Mouse (Mus musculus) activated CD4-positive, CD25-positive, alpha-beta regulatory T cell, adult 4 months (primary cell): ENCODE measurements around the gene Ilkap. TPM values are rescaled to one million over a fixed set of nuclear protein-coding genes. Genes with fewer than 3 reads are reported as not detected.
A peak's percentile ranks its signal among the peaks of the same experiment; 100 is the strongest.

Experiments
- ATAC-seq: one replicate; pipeline ENCODE4 v1.8.0; 2017
- polyA plus RNA-seq, 2 experiments: library from polyadenylated mRNA; unstranded; fragments of 100-300 nt; shearing (Covaris generic); gene quantifications; one replicate each; pipeline ENCODE4 v1.2.1; 2017

Gene Ilkap
- polyA plus RNA-seq, 2 experiments from 2014 or later, result 37.7 to 41.9 TPM

DNA sequence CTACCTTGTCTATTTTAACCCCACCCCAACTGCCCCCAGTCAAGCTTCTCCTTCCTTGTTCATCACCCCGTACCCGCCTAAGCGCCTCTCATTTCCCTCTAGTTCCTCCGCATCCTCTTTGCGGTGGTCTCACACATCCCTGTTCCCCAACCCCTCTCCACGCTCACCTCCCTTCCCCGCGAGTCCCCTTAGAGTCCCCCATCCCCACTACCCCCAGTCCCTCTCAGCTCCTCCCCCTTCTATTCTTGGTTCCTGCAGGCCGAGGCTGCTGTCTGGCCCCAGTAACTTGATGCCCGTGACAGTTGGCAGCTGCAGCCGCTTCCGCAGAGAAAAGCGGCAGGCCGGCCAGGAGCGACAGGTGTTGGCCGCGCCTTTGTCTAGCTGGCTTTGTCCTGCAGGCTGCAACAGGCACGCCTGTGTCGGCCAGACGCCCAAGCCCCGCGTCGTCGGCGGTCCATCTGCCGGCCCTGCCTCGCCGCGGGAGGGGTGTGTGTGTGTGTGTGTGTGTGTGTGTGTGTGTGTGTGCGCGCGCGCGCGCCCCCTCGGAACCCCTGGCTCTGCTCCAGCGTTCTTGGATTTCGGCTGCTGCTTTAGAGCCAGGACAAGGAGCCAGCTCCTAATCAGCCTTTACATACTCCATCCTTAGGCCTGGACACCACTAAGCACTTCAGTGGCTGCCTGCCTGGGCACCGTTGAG lies 15.4 kb upstream of the Ilkap start, which contains the start of gene Hes6:
TSS of gene Hes6 (minus strand) at position 141 of the 697 bp plus-strand sequence.
- ATAC-seq, result no peak

DNA sequence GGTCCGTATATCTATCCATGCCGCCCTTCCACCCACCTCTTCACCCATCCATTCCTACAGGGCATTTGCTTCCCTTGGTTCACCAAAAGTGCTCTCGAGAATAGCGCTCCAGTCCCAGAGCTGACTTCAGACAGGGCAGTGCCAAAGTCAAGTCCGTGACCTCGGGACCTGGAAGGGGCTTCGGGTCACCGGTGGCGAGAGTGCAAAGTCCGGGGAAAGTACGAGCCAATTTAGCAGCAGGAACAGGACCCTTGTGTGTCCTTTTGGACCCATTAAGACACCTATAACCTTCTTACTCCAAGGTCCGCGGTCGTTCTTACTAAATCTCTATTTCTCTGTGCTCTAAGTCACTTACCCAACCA lies 14.9 kb upstream of the Ilkap start:
- peak; percentile 21 for ATAC-seq

DNA sequence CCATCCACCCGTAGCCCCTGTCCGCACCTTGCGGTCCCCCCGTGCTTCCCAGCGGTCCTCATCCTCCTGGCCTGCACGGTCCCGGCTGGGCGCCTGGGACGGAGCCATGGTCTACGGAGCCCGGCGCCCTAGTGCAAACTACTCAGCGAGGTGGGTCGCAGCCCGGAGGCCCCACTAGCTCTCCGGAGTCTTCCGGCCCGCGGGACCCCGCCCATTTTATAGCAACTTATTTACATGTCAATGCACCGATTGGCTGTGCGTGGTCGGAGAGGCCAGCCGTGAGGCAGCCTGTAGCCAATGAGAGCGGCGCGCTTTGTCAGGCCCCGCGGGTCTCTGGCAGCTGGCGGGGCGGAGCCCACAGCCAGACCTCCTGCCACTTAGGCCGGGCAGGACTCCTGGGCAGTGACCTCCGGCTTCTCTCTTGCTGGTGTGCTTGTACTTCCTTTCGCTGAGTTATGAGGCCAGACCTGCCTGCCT lies 14.5 kb upstream of the Ilkap start:
- ATAC-seq, result peak; percentile 97

DNA sequence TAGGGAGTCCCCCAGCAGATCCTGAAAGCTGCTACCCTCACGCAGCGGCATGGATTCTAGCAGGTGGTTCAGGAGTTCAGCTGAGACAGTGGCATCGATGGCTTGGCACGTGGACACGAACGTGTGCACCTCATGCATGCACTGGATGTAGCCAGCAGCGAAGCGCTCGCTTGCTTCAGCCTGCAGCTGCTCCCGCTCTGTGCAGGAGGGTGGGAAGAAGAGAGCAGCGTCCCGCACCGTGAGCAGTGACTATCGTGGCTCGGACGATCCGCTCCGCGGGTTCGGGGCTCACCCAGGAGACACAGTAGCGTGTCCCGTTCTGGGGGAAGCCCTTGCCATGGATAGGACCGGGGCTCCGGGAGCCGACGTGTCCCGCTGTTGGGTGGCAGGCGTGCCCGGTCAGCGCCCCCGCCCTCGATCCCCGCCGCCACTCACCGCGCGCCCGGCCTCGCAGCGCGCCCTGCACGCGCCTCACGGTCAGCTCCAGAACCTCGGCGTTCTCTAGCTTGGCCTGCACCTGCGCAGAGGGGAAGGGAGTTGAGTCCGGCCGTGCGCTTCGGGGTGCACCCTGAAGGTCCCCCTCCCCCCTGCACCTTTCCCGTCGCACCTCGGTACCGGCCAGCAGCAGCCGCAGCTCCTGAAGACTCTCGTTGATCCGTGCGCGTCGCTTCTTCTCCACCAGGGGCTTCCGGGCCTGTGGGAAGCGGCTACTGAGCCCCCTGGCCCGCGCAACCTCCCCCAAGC lies 13.8 kb upstream of the Ilkap start:
- ATAC-seq, result peak; percentile 18

DNA sequence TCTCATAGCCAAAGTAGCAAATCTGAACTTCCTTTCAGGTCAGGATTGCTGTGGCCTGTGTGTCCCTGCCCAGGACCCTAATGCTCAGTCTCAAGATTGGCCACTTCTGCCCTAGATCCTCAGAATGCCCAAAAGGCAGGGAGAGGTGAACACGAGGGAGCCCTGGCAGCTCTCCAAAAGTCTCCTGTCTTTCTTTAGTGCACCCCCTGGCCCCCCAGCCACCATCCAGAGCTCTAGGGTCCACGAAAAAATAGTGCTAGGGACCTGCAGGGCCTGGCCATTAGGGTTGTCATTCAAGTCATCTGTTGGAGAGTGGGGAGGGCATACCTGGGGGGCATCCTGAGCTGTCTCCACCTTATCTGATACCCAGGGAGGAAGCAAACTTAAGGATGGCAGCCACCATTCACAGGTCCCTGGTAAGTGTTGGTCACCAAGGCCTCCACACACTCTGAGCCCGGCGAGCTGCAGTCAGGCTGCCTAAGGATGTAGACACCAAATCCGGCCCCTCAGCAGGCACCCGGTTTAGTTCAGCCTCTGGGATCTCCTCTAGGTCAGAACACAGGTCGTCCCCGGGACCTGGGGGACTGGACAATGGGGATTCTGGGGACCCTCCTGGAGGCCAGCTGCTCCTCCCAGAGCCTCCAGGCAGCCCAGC lies 13.1 kb upstream of the Ilkap start:
- no peak for ATAC-seq

DNA sequence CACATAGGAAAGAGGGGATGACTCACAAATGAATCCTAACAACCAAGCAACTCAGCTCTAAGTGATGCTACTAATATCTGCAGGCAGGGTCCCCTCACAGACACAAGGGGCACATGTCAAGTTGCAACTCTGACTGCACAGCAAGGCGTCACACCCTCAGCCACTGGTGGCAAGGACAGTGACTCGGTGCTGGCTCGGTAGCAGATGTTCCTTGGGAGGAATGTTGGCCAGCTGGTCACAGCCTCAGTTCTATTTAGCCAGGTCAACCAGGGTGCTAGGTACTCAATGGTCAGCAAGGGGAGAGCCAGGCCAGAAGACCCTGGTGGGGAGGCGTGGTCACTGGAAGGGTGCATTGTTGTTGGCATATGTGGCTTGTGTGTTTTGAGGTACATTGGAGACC lies 9.2 kb upstream of the Ilkap start:
- ATAC-seq, result no peak

DNA sequence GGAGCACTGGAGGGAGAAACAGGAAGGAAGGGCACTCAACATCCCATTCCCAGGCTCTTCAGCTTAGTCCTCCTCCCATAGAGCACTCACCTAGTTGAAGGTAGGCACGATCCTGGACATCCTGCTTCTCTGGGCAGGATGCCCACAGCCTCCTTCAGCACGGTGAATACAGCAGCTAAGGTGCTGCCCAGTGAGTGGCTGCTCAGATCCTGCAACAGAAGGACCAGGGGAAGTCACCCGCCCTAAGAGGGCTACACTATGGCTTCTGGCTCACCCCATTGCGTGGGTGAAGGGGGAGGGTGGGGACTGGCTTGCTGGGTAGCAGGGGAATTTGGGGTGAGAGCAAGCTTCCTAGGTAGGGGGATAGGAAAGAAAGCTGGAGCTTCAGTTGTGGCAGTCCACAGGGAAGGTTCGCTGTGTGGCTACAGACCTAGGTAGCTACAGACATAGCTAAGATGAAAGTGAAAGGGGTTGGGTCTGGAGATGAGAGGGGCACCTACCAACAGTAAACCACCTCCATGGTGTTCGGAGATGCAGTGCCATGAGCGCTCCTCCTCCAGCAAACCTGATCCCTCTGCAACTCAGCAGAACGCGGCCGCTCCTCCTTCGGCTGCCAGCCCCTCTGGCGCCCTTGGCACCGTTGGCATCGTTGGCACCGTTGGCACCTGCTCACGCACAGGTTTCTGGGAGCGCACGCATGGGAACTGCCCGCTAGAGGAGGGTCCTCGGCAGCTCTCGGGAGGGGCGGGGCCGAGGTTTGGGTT lies 7.0 kb upstream of the Ilkap start:
- ATAC-seq, result peak; percentile 54

DNA sequence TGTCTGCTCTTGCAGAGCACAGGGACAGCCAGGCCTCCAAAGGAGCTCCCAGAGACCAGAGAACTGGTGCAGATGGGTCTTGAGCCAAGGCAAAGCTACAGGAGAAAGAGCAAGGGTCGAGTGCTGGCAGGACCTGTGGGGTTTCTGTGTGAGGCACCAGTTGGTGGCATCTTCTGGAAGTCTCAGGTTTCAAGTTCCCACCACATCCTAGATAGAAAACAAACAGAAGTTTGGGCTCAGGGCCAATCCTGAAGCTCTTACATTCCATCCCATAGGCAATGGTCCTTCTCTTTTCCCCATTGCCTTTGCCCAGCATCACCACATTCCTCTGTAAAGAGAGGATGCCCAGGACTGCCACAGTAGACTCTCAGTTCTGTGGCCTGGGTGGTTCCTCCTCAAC lies 6.4 kb upstream of the Ilkap start:
- ATAC-seq, result no peak

DNA sequence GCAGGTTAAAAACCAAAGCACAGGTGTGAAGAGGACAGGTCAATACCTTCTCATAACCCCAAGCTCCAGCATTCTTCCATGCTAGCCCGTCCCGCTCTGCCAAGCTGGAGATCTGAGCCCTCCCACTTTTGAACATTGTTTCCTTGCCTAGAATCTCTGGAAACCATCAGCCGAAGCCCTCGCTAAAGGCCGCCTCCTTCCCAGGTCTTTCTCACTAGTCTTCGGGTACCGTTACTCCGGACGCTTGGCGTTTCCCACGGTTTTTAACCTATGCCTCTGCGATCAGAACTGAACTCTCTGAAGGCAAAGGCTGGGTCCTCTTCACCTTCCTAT lies 722 bp downstream of the Ilkap start:
- peak; percentile 3 for ATAC-seq

DNA sequence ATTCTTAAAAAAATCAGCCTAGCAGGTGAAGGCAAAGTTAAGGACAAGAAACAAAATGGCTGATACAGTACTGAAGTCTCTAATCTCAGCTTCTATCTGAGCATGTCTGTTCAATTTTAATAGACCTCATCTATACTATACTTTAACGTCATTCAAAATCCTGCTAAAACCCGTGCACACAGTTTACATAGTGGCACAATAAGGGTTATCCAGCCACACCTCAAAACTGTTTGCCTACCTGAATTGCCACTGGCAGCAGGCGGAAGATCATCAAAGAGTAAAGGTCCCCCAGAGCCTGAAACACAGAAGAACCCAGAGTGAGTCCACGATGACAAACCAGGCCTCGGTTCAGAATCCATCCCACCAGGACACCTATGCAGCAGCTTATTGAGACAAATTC lies 8.2 kb downstream of the Ilkap start:
- ATAC-seq, result no peak

DNA sequence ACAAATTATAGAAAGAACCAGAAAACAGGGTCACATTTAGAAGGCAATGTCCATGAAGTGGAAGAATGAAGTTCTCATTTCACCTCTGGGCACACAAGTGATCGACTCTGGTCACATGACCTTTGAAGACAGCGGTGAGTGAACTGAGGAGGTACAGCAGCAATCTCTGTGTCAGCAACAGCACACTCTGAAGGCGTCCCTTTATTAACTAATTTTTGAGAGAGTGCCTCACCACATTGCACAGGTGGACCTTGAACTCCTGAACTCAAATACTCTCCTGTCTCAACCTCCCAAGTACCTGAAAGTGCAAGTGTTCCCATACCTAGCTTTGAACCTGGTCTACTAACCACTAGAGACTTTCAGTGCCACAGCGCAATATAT lies 17.5 kb downstream of the Ilkap start:
- ATAC-seq, result no peak

DNA sequence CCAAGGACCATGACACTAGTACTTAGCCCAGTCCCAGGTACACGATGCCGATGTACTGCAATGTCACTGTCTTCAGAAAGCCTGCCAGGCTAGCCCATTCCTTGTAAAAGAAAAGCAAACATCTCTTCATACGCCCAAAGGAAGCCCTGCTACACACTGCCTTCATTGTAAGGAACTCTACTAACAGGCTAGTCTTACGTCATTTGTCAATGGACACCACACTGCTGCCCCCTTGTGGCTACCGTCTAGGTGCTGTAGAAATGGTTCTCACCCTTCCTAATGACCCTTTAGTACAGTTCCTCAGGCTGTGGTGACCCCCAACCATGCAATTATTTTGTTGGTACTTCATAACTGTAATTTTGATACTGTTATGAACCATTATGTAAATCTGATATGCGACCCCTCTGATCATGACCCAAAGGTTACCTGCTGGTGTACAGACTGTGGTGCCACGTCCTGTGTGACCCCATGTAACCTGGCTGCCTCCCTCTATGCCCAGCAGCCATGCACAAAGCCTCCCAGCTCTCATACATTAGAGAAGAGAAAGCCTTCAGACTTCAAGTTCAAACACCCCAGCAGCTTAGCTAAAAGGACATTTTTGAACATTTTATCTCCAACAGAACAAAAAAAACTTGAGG lies 18.0 kb downstream of the Ilkap start:
- ATAC-seq, result peak; percentile 80

DNA sequence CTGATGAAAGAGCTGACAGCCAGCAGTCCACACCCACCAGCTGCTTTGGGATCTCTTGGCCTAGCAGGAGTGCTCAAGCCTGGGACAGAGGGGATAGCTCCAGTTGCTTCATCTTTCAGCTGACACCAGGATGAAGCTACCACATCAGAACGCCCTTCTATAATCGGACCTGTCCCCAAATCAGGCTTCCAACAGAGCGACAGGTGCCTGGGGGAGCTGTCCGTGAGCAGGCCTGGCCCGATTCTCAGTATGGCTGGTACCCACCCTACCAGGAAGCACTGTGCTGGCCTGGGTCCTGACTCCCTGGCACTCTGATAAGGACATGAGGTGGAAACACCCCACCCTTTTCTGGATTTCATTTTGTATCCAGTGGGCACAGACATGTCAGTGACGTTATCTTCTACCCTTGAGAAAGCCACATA lies 25.2 kb downstream of the Ilkap start:
- ATAC-seq, result no peak

DNA sequence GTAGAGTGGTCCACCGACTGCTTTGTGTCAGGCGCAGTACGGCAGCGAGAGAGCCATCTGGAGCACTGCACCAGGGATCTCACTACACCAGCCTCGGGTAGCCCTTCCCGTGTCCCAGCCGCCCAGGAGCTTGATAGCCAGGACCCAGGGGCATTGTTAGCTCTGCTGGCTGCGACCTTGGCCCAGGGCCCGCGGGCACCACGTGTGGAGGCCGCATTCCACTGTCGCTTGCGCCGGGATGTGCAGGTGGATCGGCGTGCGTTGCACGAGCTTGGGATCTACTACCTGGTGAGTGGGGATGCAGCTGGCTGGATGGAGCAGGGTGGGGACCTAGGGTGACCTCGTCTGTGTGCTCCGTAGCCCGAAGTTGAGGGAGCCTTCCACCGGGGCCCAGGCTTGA lies 28.6 kb downstream of the Ilkap start:
- ATAC-seq, result no peak

DNA sequence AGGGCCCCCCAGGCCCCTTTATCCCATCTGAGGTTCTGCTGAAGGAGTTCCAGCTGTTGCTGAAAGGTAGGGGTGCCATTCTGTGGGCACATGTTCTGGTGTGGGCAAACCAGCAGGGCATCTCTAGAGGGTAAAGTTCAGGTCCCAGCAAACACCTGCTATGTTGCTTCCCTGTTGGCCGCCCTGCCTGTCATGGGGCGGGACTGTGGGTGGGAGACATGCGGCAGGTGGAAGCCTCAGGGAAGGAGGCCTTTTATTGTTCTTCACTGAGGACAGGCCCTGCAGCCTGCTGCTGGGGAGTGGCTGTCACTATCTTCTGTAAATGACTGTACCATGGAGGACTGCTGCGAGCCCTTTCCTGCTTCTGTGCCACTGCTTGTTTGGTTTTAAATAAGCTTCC lies 29.2 kb downstream of the Ilkap start:
- no peak for ATAC-seq

DNA sequence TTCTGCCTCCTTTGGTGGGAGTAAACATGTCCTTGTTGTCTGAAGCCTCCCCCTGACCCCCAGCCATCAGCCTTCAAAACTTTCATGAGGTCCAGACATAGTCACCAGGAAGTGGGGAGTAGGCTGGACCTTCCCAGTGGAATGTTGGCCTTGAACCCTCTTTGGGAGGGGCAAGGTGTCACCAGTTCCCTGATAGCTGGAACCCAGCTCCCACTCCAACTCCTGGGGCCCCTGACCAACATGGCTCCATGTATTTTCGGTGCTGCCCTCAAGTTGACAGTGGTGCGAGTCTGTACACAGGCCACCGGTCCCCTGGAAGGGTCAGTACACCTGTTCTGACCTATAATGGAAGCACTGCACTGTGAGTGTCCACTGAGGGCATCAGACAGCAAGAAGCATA lies 31.3 kb downstream of the Ilkap start:
- ATAC-seq, result no peak

DNA sequence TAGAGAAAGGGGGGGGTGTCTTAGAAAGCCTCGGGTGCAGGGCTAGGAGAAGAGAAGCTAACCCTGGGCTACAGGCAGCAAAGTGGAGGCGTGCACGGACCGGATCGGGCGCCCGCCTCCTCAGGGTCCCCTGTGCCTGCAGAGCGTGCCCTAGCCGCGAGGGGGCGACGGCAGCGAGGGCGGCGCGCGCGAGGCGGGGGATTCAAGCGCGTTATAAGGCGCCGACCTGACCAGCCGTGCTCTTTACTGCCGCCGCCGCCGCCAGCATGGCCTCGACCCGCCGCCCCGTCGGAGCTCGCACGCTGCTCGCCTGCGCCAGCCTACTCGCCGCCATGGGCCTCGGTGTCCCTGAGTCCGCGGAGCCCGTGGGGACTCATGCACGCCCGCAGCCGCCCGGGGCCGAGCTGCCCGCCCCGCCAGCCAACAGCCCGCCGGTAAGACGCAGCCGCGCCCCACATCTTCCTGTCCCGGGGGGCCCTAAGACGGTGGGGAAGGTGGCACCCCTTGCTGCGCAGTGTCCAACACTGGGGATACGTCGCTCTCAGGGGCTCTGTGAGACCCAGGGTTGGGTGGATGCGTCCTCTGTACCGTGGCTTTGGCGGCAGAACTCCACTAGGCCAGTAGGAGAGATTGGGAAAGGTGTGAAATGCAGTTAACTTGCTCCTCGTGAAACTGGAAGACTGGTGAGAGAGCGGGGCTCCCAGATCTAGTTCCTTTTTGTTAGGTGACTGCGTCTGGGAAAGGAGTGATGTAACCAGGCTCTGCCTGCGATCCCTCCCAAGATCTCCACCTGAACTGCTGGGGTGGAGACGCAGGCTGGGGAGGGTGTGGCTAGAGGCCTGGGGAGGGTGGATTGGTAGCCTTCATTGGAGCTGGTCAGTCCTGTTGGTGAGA lies 32.2 kb downstream of the Ilkap start, which contains the start of gene Erfe:
TSS of gene Erfe (plus strand) at position 216 of the 894 bp plus-strand sequence.
- peak; percentile 79 for ATAC-seq

DNA sequence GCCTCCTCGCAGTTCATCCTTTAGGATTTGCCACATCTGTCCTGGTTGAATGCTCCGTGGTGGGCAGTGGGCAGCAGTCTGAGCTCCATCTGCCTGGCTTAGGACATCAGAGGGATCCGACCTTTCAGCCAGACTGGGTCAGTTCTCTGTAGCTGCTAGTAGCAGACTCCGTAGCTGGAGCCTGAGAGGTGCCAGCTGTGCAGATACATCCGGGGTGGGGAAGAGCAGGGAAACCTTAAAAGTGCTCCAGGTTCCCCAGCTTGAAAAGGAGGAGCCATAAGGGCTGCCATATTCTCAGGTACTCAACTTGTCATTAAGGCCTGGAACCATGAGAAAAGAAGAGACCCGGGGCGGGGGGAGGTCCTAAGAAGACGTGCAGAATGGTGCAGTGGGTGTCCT lies 32.8 kb downstream of the Ilkap start:
- no peak for ATAC-seq

DNA sequence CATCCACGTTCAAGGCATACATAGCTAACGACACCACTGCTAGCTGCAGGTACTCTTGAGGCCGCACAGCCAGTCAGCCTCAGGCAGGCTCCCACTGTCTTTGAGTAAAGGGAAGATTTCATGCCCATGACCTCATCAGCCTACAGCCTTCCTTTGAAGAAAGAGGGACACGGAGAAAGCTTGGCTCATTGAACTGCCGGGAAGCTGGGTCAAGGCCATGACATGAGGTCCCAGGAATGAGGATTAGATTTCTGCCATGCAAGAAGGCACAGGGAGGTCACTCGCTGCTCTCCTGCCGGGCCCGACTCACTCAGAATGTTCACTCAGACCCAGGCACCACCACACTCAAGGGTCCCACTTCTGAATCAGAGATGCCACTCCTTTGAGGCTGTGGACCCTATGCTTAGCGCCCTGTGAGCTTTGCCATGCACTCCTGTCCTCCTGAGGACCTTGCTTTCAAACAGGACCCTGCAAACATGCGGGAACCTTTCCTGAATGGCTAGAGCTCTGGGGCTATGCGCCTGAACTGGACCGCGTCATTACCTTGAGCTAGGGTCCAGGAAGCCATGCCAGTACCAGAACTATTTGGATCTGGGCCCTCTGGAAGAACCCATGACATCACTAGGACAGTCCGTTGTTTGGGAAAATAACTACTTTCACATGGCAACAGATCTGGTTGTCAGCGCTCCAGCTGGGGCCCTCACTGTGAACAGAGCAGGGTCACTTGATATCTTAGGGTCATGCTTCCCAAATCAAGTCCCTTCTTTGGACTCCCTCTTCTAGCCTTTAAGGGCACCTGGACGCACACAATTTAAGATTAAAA lies 33.6 kb downstream of the Ilkap start:
- ATAC-seq, result no peak

DNA sequence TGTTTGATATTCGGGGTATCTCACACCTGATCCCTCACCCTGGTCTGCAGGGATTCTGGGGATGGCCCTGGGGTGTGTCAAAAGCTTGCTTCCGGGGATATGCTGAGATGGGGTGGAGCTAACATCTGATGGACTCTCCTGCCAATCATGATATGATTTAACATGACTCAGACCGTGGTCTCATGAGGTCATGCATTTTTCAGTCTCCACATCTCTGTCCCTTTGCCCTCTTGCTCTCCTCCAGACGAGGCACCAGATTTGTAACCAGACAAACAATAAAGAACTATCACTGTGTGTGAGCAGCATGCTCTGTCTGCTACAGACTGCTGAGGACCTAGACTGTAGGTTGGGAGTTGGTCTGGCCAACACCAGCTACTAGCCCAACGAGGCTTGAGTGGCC lies 36.5 kb downstream of the Ilkap start:
- ATAC-seq, result no peak

DNA sequence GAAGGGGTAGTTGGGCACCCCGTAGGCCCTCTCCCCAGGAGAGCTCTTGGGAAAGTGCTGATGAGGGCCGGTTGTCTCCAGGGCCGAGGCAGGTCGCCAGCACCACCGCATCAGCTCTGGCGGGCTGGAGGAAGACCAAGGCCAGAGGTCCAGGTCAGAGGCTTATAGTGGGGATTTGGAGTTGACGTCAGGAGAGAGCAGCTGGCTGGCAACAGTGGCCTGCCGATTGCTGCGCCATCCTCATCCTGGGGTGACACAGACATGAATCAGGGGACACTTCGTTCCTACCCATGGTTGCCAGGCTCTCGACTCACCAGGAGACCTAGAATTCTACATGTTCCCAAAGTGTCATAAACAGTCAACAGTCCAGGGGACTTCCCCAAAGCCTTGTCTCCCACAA lies 42.5 kb downstream of the Ilkap start:
- ATAC-seq, result no peak
